Mouse (Mus musculus) limb, embryonic 13.5 days (tissue): ENCODE data around the gene Bub3. TPM values are rescaled to one million over a fixed set of nuclear protein-coding genes. Genes with fewer than 3 reads are reported as not detected.

Experiments used
- ATAC-seq: fragments of 200-750 bp; cut with Nextera tagmentation; 2 replicates; pipeline ENCODE4 v1.8.0; 2017; ENCODE audit warnings: low read depth, moderate number of reproducible peaks, moderate TSS enrichment; ENCODE audit not compliant: low FRiP score
- H3K27ac ChIP-seq: fragments of 300-500 bp; sonication (generic); 2 replicates; pipeline ENCODE4 v1.5.1; 2015; ENCODE audit warnings: inconsistent platforms, mild to moderate bottlenecking, moderate library complexity
- H3K27me3 ChIP-seq: fragments of 300-500 bp; sonication (generic); 2 replicates; pipeline ENCODE4 v1.6.1; 2015; ENCODE audit warnings: mild to moderate bottlenecking, inconsistent platforms
- H3K36me3 ChIP-seq: fragments of 300-500 bp; sonication (generic); 2 replicates; pipeline ENCODE4 v1.6.1; 2015; ENCODE audit warnings: inconsistent platforms, mild to moderate bottlenecking, moderate library complexity
- H3K4me1 ChIP-seq: fragments of 300-500 bp; sonication (generic); 2 replicates; pipeline ENCODE4 v1.6.1; 2015; ENCODE audit warnings: inconsistent platforms
- H3K4me2 ChIP-seq: fragments of 300-500 bp; sonication (generic); replicated peaks from 2 replicates; pipeline ENCODE4 v1.6.1; 2015; ENCODE audit warnings: inconsistent platforms, mild to moderate bottlenecking, moderate library complexity
- H3K4me3 ChIP-seq: fragments of 300-500 bp; sonication (generic); 2 replicates; pipeline ENCODE4 v1.5.1; 2015; ENCODE audit warnings: moderate library complexity, mild to moderate bottlenecking, inconsistent platforms
- H3K9ac ChIP-seq: fragments of 300-500 bp; sonication (generic); 2 replicates; pipeline ENCODE4 v1.6.1; 2015; ENCODE audit warnings: mild to moderate bottlenecking, inconsistent platforms
- H3K9me3 ChIP-seq: fragments of 300-500 bp; sonication (generic); 2 replicates; pipeline ENCODE4 v1.6.1; 2016; ENCODE audit warnings: inconsistent platforms
- WGBS: fragments of 180-500 bp; shearing (Covaris S2); methylation state at CpG from one replicate; pipeline ENCODE4 v1.1.7; 2015; 5-methylcytosine and 5-hydroxymethylcytosine counted together
- polyA plus RNA-seq: library from polyadenylated mRNA; unstranded; fragments of >200 nt; fragmentation: Nextera tagmentation; extraction: Ambion mirVana; gene quantifications from 2 replicates; pipeline ENCODE4 v1.2.1, GENCODE M21; 2015

Bub3 gene
- polyA plus RNA-seq, 1 experiment from 2014 or later: 226 TPM

DNA sequence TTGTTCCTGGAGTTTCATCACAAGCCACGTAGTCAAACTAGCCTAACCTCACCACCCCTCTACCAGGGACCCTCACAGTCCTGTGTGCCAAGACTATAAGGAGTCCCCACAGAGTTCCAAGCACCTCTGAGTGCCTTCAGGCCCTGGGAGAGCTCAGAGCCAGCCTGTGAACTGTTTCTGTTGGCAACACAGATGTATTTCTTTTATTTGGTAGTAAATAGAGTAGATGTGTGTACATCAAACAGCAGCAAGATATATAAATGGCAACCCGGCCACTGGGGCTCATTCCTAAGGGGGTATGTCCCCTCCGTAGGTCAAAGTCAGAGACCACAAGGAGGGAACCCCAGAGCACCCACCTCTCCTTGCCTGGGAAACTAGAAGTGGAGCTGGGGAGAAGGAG is 11.5 kb upstream of the Bub3 start, which contains the start of gene Hmx2:
Hmx2 (plus strand) TSS at position 301 of the 400 bp plus-strand sequence.
- no peak for ATAC-seq

DNA sequence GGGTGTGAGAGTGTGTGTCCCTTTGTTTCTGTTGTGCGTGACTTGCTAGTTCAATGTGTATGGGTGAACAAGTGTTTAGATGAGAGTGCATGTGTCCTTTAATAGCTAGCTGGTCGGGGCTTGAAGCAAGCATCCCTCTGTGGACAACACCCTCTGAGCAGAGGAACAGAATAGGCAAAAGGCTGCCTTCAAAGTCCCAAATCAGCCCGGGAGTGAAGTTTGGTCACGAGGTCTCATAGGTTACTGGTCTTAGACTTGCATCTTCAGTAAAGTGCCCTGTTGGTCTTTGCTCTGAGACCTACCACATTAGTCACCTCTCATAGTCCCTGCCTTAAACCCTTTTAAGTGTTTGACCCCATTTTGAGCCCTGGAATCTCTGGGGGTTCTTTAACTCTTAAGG is 8.6 kb upstream of the Bub3 start:
- Histone ChIP-seq H3K36me3 (no peaks in the 10 kb centered on the region), H3K4me1 (peaks cover 24% of the 10 kb centered on the region), H3K9me3 (no peaks in the 10 kb centered on the region), H3K27me3 (peaks cover 100% of the 10 kb centered on the region), H3K27ac (no peak overlapping the region), H3K4me3 (no peak overlapping the region), H3K4me2 (no peak overlapping the region), H3K9ac (no peak overlapping the region)
- no peak for ATAC-seq
- 0% methylated on average over 4 of the region's 4 CpGs for WGBS

More for the DNA sequence above, 11.5 kb upstream of the Bub3 start, which contains the start of gene Hmx2:
- Histone ChIP-seq H3K27ac (no peak within 1 kb of the TSS), H3K9ac (no peak within 1 kb of the TSS), H3K4me1 (peaks cover 13% of the 10 kb centered on the region), H3K27me3 (peaks cover 98% of the 10 kb centered on the region), H3K9me3 (no peaks in the 10 kb centered on the region), H3K4me2 (no peak within 1 kb of the TSS), H3K36me3 (no peaks in the 10 kb centered on the region), H3K4me3 (no peak within 1 kb of the TSS)
- 4% methylated on average over 3 of the region's 3 CpGs for WGBS

DNA sequence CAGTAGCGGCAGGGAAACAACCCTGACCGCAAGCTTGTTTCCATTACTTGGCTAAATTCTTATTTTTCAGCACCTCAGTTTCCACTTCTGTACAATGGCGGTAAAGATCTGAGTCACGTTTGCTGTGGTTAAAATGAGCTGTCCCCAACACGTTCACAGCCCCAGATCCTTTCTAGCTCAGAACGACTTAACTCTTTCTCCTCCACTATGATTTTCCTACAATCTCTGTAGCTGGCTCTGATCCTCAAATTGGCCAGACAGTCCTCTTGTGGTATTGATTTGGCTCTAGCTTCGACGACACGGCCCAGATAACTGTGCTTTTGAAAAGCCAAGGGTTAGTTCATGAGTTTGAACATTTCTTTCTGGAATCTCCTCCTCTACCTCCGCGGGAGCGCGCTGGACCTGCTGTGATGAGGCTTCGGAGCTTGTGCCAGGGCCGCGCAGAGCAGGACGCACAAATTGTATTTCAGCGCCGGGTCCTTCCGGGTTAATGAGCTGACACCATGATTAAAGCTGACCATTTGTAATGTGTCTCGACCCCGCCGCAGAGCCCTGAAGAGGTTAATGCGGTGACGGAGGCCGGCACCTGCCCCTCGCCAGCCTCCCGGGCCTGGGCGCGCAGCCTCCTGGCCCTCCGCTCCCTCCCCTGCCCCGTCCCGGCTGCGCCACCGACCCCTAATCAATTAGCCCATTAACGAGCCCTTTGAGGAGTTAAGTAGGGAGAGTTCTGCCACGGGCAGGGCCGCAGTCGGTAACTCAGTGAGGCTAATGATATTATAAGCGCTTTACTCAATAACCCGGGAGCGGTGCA is 7.9 kb upstream of the Bub3 start:
- no peak for ATAC-seq
- Histone ChIP-seq H3K4me2 (no peak overlapping the region), H3K4me3 (no peak overlapping the region), H3K27ac (no peak overlapping the region), H3K36me3 (no peaks in the 10 kb centered on the region), H3K27me3 (peaks cover 100% of the 10 kb centered on the region), H3K4me1 (peaks cover 31% of the 10 kb centered on the region), H3K9me3 (no peaks in the 10 kb centered on the region), H3K9ac (no peak overlapping the region)
- whole genome bisulfite sequencing: 1% methylated on average over 42 of the region's 42 CpGs

DNA sequence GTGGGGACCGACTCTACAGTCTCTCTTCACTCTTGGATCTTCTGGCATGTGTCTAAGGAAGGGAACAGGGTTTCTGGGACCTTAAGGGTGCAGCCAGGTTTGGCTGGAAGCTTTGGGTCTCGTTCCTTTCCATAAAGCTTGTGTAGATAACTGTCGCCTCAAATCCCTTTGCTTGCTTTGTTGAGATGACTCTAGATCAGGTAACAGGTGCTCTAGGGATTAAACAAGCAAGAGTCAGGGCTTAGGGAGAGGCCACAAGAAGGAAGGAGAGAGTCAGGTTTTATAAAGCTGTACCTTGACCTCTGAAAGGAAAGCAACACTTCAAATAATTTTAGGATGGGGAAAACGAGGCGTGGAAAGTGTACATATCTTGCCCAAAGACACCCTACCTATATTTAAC is 7.2 kb upstream of the Bub3 start:
- H3K9ac ChIP-seq: no peak overlapping the region
- no peak overlapping the region for H3K4me3 ChIP-seq
- no peak overlapping the region for H3K27ac ChIP-seq
- H3K4me2 ChIP-seq: no peak overlapping the region
- peaks cover 32% of the 10 kb centered on the region for H3K4me1 ChIP-seq
- H3K36me3 ChIP-seq: no peaks in the 10 kb centered on the region
- H3K9me3 ChIP-seq: no peaks in the 10 kb centered on the region
- 1% methylated on average over 5 of the region's 5 CpGs for WGBS
- H3K27me3 ChIP-seq: peaks cover 100% of the 10 kb centered on the region
- ATAC-seq: no peak

DNA sequence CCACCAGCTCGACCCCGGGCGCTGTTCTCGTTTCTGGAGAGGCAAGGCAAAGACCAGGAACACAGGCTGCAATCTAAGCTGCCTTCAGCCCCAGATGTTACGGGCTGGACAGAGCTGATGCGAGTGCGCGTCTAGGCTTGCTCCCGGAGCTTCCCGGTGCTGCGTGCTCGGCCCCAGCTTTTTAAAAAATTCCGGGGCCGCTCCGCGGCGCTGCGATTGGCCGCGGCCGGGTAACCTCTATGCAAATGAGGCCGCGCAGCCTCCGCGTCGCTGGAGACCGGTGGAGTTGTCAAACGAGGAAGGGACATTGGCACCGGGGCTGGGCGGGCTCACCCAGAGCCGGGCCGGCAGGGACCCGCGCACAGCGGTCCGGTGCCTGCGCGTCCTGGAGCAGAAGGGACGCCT is 6.2 kb upstream of the Bub3 start:
- under 1% methylated on average over 39 of the region's 39 CpGs for WGBS
- Histone ChIP-seq H3K9ac (no peak overlapping the region), H3K36me3 (no peaks in the 10 kb centered on the region), H3K4me3 (peak overlapping the region; percentile 40), H3K27me3 (peaks cover 100% of the 10 kb centered on the region), H3K27ac (no peak overlapping the region), H3K4me1 (peaks cover 32% of the 10 kb centered on the region), H3K4me2 (peak overlapping the region; percentile 66), H3K9me3 (no peaks in the 10 kb centered on the region)
- ATAC-seq: peak; percentile 55; the same call in 1 of the 2 replicates

DNA sequence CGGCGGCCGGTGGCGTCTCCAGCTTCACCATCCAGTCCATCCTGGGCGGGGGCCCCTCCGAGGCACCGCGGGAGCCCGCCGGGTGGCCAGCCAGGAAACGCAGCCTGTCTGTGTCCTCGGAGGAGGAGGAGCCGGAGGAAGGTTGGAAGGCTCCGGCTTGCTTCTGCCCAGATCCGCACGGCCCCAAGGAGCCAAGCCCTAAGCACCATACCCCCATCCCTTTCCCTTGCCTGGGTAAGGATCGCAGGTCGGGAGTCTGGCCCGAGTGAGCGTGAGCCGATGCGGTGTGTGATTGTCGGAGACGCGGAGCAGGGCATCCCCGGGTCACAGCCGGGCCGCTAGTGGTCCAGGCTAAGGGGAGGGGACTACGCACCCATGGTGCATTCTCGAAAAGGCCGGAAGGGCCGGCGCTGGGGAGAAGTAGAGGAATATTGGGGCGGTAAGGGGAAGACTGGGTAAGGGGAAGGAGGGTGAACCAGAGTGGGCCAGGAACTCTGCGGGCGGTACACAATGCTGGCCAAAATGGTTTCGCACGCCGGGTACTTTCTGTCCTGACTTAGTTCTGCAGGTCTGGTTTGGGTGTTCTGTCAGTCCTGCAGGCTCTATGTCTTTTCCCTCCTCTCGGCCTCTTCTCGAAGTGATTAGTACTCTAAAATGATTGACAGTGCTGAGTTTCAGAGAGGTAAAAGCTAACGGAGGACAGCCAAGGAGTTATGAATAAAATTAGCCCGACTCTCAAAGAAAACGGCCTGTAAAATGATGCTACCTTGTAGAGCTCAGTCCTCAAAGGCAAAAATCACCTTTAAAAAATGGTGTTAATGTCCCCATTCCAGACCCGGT is 5.5 kb upstream of the Bub3 start:
- peaks cover 100% of the 10 kb centered on the region for H3K27me3 ChIP-seq
- no peak for ATAC-seq
- peaks cover 32% of the 10 kb centered on the region for H3K4me1 ChIP-seq
- under 1% methylated on average over 45 of the region's 45 CpGs for WGBS
- no peak overlapping the region for H3K27ac ChIP-seq
- H3K9ac ChIP-seq: no peak overlapping the region
- peak overlapping the region; percentile 40 for H3K4me3 ChIP-seq
- peak overlapping the region; percentile 66 for H3K4me2 ChIP-seq
- no peaks in the 10 kb centered on the region for H3K36me3 ChIP-seq
- no peaks in the 10 kb centered on the region for H3K9me3 ChIP-seq

DNA sequence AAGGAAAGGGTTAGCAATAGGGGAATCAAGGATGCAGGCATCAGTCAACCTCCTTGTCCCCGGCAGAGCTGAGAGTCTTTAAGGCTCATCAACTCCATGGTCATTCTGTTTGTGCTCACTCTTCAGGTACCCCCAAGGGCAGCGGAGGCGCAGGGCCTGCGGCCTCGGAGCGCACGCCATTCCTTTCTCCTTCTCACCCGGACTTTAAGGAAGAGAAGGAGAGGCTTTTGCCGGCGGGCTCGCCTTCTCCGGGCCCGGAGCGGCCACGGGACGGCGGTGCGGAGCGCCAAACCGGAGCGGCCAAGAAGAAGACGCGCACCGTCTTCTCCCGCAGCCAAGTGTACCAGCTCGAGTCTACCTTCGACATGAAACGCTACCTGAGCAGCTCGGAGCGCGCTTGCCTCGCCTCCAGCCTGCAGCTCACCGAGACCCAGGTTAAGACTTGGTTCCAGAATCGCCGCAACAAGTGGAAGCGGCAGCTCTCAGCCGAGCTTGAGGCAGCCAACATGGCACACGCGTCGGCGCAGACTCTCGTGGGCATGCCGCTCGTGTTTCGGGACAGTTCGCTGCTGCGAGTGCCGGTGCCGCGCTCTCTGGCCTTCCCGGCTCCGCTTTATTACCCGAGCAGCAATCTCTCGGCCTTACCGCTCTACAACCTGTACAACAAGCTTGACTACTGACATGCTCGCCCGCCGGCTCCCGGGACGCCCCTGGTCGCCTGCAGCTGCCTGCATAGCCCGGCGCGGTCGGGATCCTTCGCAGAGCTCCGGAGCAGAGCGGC is 4.5 kb upstream of the Bub3 start:
- Histone ChIP-seq H3K4me3 (peak overlapping the region; percentile 26), H3K36me3 (no peaks in the 10 kb centered on the region), H3K9ac (no peak overlapping the region), H3K4me1 (peaks cover 32% of the 10 kb centered on the region), H3K27me3 (peaks cover 91% of the 10 kb centered on the region), H3K9me3 (no peaks in the 10 kb centered on the region), H3K27ac (no peak overlapping the region), H3K4me2 (peak overlapping the region; percentile 53)
- WGBS: under 1% methylated on average over 68 of the region's 68 CpGs
- no peak for ATAC-seq

DNA sequence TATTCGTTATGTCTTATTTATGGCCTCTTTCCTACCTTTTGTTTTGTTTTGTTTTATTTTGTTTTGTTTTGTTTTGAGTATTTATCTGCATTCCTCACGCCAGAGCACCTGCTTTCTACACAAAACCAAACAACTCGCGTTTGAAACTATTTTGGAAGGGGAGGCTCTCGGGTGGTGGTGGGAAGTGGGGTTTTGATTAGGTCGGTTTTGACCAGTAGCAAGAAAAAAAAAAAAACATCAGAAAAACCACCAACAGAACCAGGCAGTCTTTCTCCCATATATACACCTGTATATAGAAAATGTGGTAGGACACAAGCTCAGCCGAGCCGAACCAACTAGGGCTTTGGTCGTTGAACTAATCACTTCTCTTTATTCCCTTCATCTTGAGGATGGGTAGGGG is 3.9 kb upstream of the Bub3 start:
- Histone ChIP-seq H3K9me3 (no peaks in the 10 kb centered on the region), H3K4me2 (peak overlapping the region; percentile 53), H3K4me1 (peaks cover 34% of the 10 kb centered on the region), H3K4me3 (no peak overlapping the region), H3K9ac (no peak overlapping the region), H3K27ac (no peak overlapping the region), H3K36me3 (no peaks in the 10 kb centered on the region), H3K27me3 (peaks cover 85% of the 10 kb centered on the region)
- 2% methylated on average over 9 of the region's 9 CpGs for WGBS
- ATAC-seq: no peak

DNA sequence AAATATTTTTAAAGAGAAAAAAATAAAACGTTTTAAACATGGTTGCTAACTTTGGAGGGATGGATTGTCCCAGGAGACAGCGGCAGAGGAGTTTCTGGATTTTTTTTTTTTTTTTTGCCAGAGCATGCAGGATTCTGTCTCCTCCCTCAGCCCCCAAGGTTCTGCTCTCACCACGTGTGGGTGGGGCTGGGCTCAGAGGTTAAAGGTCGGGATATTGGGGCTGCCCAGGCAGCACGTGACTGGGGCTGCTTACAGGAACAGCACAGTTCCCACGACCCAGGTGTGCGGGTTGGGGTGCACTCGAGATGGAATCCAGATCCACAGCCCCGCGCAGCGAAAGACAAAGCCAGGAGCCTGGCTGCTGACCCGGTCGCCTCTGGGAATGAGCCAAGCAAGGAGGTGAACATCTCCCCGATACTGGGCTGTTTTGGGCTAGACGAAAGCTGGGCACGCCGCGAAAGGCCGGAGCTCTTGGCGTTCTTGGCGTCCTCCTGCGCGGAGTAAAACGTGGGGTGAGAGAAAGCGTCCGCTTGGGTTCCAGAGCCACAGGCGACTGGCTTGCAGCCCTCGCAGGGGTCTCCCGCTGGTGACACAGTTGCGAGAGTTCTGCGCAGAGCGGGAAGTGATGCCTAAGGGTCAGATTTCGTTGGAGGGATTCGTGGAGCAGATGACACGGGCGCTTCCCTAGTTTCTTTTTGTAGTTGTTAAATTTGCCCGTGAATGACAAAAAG is 3.3 kb upstream of the Bub3 start:
- Histone ChIP-seq H3K9ac (no peak overlapping the region), H3K27me3 (peaks cover 79% of the 10 kb centered on the region), H3K4me2 (peak overlapping the region; percentile 3; the same call in 1 of the 2 replicates), H3K27ac (no peak overlapping the region), H3K4me3 (peak overlapping the region; percentile 11; the same call in 1 of the 2 replicates), H3K36me3 (0 out of 2 replicates have a peak, but pooled peaks cover under 1% of the 10 kb centered on the region), H3K4me1 (peaks cover 39% of the 10 kb centered on the region), H3K9me3 (no peaks in the 10 kb centered on the region)
- ATAC-seq: no peak
- WGBS: under 1% methylated on average over 37 of the region's 37 CpGs

DNA sequence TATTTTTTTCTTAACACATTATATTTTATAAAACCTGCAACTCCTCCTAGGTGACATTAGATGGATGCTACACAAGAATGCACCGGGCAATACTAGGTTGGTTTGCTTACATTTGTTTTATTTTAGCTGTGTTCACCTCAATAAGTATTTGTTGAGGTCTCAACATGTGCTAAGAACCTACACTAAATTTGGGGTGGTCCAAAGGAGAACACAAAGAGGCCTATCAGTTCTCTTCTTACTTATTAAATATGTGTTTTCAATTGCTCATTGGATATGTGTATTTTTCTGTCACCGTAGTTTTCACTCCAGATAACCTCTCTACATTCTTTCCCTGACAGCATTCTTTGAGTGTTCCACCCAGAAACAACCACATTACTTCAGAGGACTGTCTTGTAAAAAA is 2.3 kb upstream of the Bub3 start:
- peaks cover 50% of the 10 kb centered on the region for H3K4me1 ChIP-seq
- no peak for ATAC-seq
- H3K4me2 ChIP-seq: no peak overlapping the region
- H3K36me3 ChIP-seq: peaks cover 10% of the 10 kb centered on the region
- no peak overlapping the region for H3K9ac ChIP-seq
- no peak overlapping the region for H3K4me3 ChIP-seq
- H3K9me3 ChIP-seq: no peaks in the 10 kb centered on the region
- WGBS: 42% methylated on average over 2 of the region's 2 CpGs
- no peak overlapping the region for H3K27ac ChIP-seq
- peaks cover 68% of the 10 kb centered on the region for H3K27me3 ChIP-seq

DNA sequence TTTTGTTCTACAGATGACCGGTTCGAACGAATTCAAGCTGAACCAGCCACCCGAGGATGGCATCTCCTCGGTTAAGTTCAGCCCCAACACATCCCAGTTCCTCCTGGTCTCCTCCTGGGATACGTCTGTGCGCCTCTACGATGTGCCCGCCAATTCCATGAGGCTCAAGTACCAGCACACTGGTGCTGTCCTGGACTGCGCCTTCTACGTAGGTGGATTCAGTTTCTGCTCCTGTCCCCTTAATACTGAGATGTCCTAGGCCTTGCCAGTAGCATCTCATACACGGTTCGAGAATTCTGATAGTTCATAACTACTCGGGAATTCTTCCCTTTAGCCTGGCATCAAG is 648 bp downstream of the Bub3 start:
- WGBS: 2% methylated on average over 14 of the region's 14 CpGs
- Histone ChIP-seq H3K4me1 (peaks cover 36% of the 10 kb centered on the region), H3K4me2 (peak overlapping the region; percentile 82), H3K9ac (peak overlapping the region; percentile 89), H3K27ac (0 out of 2 replicates have a peak overlapping the region, but pooled peaks have one; percentile 87), H3K36me3 (peaks cover 32% of the 10 kb centered on the region), H3K27me3 (peaks cover 39% of the 10 kb centered on the region), H3K9me3 (no peaks in the 10 kb centered on the region), H3K4me3 (peak overlapping the region; percentile 80)
- ATAC-seq: peak; percentile 55
